Mouse (Mus musculus) lung, postnatal 0 days (tissue): Measurements from ENCODE around the gene Hes7. TPM values are rescaled to one million over a fixed set of nuclear protein-coding genes. Genes with fewer than 3 reads are reported as not detected.

ENCODE experiments used
- ATAC-seq: fragments of 200-750 bp; cut with Nextera tagmentation; 2 replicates; pipeline ENCODE4 v1.8.0; 2017; ENCODE audit warnings: moderate library complexity
- DNase-seq: peaks from one replicate; pipeline ENCODE4 v3.0.0-alpha.2; 2016; ENCODE audit warnings: low spot score
- H3K27ac ChIP-seq: fragments of 300-500 bp; sonication (generic); 2 replicates; pipeline ENCODE4 v1.5.1; 2014; ENCODE audit warnings: antibody characterized with exemption, mild to moderate bottlenecking, low read length, mixed read lengths
- H3K27me3 ChIP-seq: fragments of 300-500 bp; sonication (generic); replicated peaks from 2 replicates; pipeline ENCODE4 v1.6.1; 2014; ENCODE audit warnings: low read length, mixed read lengths; ENCODE audit not compliant: insufficient read depth
- H3K36me3 ChIP-seq: fragments of 300-500 bp; sonication (generic); 2 replicates; pipeline ENCODE4 v1.6.1; 2014; ENCODE audit warnings: low read length, mixed read lengths; ENCODE audit not compliant: insufficient read depth
- H3K4me1 ChIP-seq: fragments of 300-500 bp; sonication (generic); 2 replicates; pipeline ENCODE4 v1.6.1; 2014; ENCODE audit warnings: antibody characterized with exemption, low read depth, low read length, mixed read lengths; ENCODE audit not compliant: insufficient read depth
- H3K4me2 ChIP-seq: fragments of 300-500 bp; sonication (generic); replicated peaks from 2 replicates; pipeline ENCODE4 v1.6.1; 2014; ENCODE audit warnings: low read depth, mild to moderate bottlenecking, low read length, moderate library complexity, mixed read lengths
- H3K4me3 ChIP-seq: fragments of 300-500 bp; sonication (generic); 2 replicates; pipeline ENCODE4 v1.5.1; 2014; ENCODE audit warnings: low read depth, low read length
- H3K9ac ChIP-seq: fragments of 300-500 bp; sonication (generic); replicated peaks from 2 replicates; pipeline ENCODE4 v1.6.1; 2014; ENCODE audit warnings: low read depth, mild to moderate bottlenecking
- H3K9me3 ChIP-seq: fragments of 300-500 bp; sonication (generic); 2 replicates; pipeline ENCODE4 v1.6.1; 2016; ENCODE audit warnings: low read length, mixed read lengths
- CTCF ChIP-seq: IDR thresholded peaks from 2 replicates; pipeline ENCODE4 v1.5.1; 2016; ENCODE audit warnings: antibody characterized with exemption, mild to moderate bottlenecking
- EP300 ChIP-seq: IDR thresholded peaks from 2 replicates; pipeline ENCODE4 v1.6.1; 2016; ENCODE audit warnings: antibody characterized with exemption, mild to moderate bottlenecking, control low read depth
- WGBS: fragments of 180-500 bp; shearing (Covaris S2); extraction: QIAGEN DNeasy Blood & Tissue Kit; methylation state at CpG from one replicate; pipeline ENCODE4 v1.1.7; 2014; 5-methylcytosine and 5-hydroxymethylcytosine counted together
- polyA plus RNA-seq: library from polyadenylated mRNA; unstranded; fragments of >200 nt; fragmentation: Nextera tagmentation; extraction: Ambion mirVana; gene quantifications from 2 replicates; pipeline ENCODE4 v1.2.1, GENCODE M21; 2015

Gene Hes7
- polyA plus RNA-seq, 1 experiment from 2014 or later: 0.49 TPM

DNA sequence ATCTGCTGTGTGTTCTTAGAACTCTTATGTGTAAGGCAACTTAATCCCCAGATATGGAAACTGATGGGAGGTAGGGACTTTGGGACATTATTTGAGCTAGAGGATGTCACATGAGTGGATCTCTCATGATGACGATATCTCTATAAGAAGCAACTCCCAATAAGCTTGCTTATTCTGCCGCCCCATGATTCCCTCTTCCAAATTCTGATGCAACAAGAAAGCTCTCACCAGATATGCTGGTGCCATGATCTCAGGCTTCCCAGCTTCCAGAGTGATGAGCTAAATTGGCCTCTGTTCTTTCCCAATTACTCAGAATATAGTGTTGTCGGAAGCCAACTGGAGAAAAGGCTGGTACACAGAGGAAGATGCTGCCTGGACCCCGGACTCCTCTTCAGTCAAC is 8.3 kb upstream of the Hes7 start:
- H3K27me3 ChIP-seq: no peaks in the 10 kb centered on the region
- H3K4me1 ChIP-seq: 0 out of 2 replicates have a peak, but pooled peaks cover 3% of the 10 kb centered on the region
- peak; percentile 13; the same call in 1 of the 2 replicates for ATAC-seq
- no peak overlapping the region for H3K27ac ChIP-seq
- no peaks in the 10 kb centered on the region for H3K9me3 ChIP-seq
- 63% methylated on average over 4 of the region's 4 CpGs for WGBS
- DNase-seq: peak; percentile 73
- peaks cover 28% of the 10 kb centered on the region for H3K36me3 ChIP-seq
- H3K9ac ChIP-seq: no peak overlapping the region
- H3K4me2 ChIP-seq: no peak overlapping the region
- no peak for TF ChIP-seq CTCF
- no peak for TF ChIP-seq EP300
- no peak overlapping the region for H3K4me3 ChIP-seq

DNA sequence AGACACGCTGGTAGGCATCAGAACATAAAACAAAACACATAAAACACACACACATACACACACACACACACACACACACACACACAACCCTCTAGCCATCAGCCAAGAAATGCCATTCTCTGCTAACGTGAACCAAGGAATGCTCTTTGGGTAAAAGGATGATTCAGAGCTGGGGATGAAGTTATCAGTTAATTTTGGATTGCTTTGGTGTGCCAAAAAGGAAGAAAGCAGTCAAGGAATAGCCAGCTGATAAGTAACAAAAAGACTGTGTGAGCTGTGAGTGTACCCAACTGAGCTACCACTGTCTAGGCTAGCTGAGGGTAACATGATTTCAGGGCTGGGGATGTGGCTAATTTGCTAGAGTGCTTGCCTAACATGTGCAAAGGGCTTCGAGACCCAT is 6.2 kb upstream of the Hes7 start:
- 53% methylated on average over 3 of the region's 3 CpGs for WGBS
- H3K4me1 ChIP-seq: peaks cover 5% of the 10 kb centered on the region; the same call in 1 of the 2 replicates
- TF ChIP-seq CTCF (no peak), EP300 (no peak)

DNA sequence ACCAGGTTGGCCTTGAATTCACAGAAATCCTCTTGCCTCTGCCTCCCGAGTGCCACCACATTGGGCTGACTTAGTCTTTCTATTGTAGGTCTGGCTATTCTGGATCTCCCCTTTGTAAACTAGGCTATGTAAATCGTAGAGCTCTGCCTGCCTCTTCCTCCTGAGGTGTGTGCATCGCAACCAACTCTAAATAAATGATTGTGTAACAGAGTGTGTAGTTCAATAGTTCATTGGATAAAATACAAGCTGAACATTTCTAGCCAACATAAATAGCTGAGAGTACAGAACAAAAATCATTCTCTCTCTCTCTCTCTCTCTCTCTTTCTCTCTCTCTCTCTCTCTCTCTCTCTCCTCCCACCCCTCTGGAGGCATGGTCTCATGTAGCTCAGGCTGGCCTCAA is 5.6 kb upstream of the Hes7 start:
- DNase-seq (no peak), ATAC-seq (no peak)
- no peaks in the 10 kb centered on the region for H3K27me3 ChIP-seq
- H3K4me3 ChIP-seq: no peak overlapping the region
- TF ChIP-seq EP300 (no peak), CTCF (no peak)
- 72% methylated on average over 3 of the region's 3 CpGs for WGBS
- no peaks in the 10 kb centered on the region for H3K9me3 ChIP-seq
- H3K9ac ChIP-seq: no peak overlapping the region
- H3K4me2 ChIP-seq: no peak overlapping the region
- H3K36me3 ChIP-seq: peaks cover 1% of the 10 kb centered on the region; the same call in 1 of the 2 replicates
- no peak overlapping the region for H3K27ac ChIP-seq
- peaks cover 8% of the 10 kb centered on the region; the same call in 1 of the 2 replicates for H3K4me1 ChIP-seq

More for the DNA sequence above, 6.2 kb upstream of the Hes7 start:
- Histone ChIP-seq H3K36me3 (peaks cover 7% of the 10 kb centered on the region), H3K9me3 (no peaks in the 10 kb centered on the region), H3K9ac (no peak overlapping the region), H3K4me2 (no peak overlapping the region), H3K27ac (no peak overlapping the region), H3K4me3 (no peak overlapping the region), H3K27me3 (no peaks in the 10 kb centered on the region)
- DNase-seq: no peak
- ATAC-seq: no peak

DNA sequence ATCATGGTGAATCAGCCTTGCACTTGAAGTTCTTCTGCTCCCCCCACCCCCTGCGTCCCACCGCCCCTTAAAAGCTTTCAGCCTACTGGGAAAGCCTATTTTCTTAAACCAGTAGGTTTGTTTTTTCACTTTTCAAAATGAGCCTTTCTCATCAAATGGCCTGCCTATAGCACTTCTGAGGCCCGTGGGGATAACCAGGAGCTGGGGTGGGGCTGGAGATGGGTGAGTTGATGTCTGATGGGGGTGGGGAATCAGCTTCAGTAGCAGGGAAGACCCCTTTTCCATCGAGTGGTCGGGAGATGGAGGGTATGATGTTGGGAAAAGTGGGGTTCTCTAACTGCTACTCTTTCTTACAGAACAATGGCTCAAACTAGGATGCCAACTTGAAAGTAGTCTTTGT is 3.4 kb upstream of the Hes7 start:
- no peak for ATAC-seq
- WGBS: 54% methylated on average over 5 of the region's 5 CpGs
- H3K9ac ChIP-seq: no peak overlapping the region
- no peaks in the 10 kb centered on the region for H3K36me3 ChIP-seq
- H3K4me1 ChIP-seq: peaks cover 17% of the 10 kb centered on the region; the same call in 1 of the 2 replicates
- H3K4me3 ChIP-seq: no peak overlapping the region
- 0 out of 2 replicates have a peak overlapping the region, but pooled peaks have one; percentile 88 for H3K4me2 ChIP-seq
- H3K27me3 ChIP-seq: no peaks in the 10 kb centered on the region
- H3K9me3 ChIP-seq: no peaks in the 10 kb centered on the region
- no peak for DNase-seq
- no peak overlapping the region for H3K27ac ChIP-seq
- TF ChIP-seq CTCF: no peak
- no peak for TF ChIP-seq EP300

DNA sequence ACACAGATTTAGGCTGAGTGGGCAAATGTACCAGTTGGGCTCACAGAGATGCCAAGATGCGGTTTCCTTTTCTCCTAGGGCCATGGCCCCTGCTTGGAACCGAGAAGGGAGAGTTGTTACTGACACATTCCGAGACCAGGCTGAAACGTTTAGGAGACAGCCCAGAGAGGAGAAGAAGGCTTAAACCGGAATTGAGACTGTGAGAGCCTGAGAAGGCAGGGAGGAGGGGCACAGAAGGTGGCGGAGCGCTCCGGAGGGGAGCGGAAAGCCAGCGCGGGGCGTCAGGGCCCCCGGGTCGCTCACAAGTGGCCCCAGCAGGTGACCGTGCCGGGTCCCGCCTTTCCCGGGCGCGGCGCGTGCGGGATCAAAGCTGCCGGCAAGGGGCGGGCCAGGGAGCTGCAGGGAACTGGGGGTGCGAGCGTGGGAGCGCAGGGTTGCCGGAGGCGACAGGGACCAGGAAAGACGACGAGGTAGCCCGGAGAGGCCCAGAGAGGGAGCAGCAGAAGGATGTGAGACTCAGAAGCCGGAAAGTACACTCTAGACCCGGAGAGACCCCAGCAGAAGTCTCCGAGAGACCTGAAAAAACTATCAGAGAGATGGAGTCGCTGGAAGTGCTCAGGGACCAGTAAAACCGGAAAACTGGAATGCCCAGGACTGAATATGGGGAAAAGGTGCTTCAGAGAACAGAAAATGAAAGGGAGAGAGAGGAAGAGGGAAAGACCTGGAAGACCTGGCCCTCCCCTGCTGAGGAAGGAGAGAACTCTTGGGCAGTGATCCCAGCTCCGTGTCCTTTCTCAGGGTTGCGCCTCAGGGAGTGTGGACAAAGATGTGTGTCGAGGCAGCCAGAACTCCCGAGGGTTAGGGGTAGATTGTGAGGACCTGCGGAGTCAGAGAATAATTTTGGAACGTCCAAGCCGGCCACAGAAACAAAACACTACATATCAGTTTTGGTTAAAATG is 2.2 kb upstream of the Hes7 start:
- H3K27ac ChIP-seq: peak overlapping the region; percentile 81
- TF ChIP-seq CTCF (no peak), EP300 (no peak)
- no peaks in the 10 kb centered on the region for H3K9me3 ChIP-seq
- peak overlapping the region; percentile 52 for H3K4me3 ChIP-seq
- peak overlapping the region; percentile 62 for H3K9ac ChIP-seq
- H3K27me3 ChIP-seq: no peaks in the 10 kb centered on the region
- peak overlapping the region; percentile 88 for H3K4me2 ChIP-seq
- under 1% methylated on average over 45 of the region's 45 CpGs for WGBS
- H3K36me3 ChIP-seq: no peaks in the 10 kb centered on the region
- peak; percentile 48 for ATAC-seq
- DNase-seq: peak; percentile 80
- peaks cover 17% of the 10 kb centered on the region; the same call in 1 of the 2 replicates for H3K4me1 ChIP-seq

DNA sequence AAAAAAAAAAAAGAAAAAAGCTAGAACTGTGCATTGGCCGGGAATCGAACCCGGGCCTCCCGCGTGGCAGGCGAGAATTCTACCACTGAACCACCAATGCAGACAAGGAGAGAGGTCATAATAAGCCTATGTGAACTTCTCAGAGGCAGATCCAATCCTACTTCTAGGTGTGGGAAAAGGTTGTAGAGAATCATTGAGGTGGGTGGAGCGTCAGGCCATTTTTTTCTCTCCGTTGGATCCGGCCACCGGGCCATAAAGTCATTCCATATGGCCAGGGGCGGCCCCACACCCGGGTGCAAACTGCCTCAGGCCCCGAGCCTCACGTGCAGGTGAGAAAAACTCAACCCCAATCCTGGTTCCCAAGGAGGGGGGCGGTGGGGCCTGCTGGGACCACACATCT is 1.4 kb upstream of the Hes7 start:
- no peaks in the 10 kb centered on the region for H3K36me3 ChIP-seq
- TF ChIP-seq CTCF: no peak
- TF ChIP-seq EP300: no peak; the same call in 1 of the 2 replicates
- WGBS: 1% methylated on average over 15 of the region's 15 CpGs
- peak overlapping the region; percentile 88 for H3K4me2 ChIP-seq
- no peak overlapping the region for H3K9ac ChIP-seq
- H3K27me3 ChIP-seq: no peaks in the 10 kb centered on the region
- peak overlapping the region; percentile 52 for H3K4me3 ChIP-seq
- peaks cover 17% of the 10 kb centered on the region; the same call in 1 of the 2 replicates for H3K4me1 ChIP-seq
- peak; percentile 17; the same call in 1 of the 2 replicates for ATAC-seq
- H3K27ac ChIP-seq: 0 out of 2 replicates have a peak overlapping the region, but pooled peaks have one; percentile 81
- H3K9me3 ChIP-seq: no peaks in the 10 kb centered on the region
- peak; percentile 87 for DNase-seq
